Mouse (Mus musculus): ENCODE results near the gene Tmem91.
"Not testable (repeated sequence)": the region's sequence is repeated elsewhere in the genome, so short reads cannot be mapped to it uniquely, and the experiment has no call there.

Gene Tmem91

GRCm38 (mm10) chr7:25674719-25675300 lies at the start of gene Tmem91:
TSS of gene Tmem91 (minus strand) at chr7:25675166.
- in situ Hi-C loops (cut with MboI), result no loop called here

GRCm38 (mm10) chr7:25721776-25722175 lies 46.8 kb upstream of the Tmem91 start:
- in situ Hi-C loops (cut with MboI), result not testable (repeated sequence)

GRCm38 (mm10) chr7:25720760-25721159 lies 45.8 kb upstream of the Tmem91 start:
- in situ Hi-C loops (cut with MboI), result no loop called here

- in situ Hi-C loops (cut with MboI), result no loop called here
These were observed 45.0 kb upstream of the Tmem91 start for GRCm38 (mm10) chr7:25719761-25720610.

- in situ Hi-C loops (cut with MboI), result no loop called here
These were observed 43.9 kb upstream of the Tmem91 start, which contains the start of gene Ccdc97 for GRCm38 (mm10) chr7:25718788-25719417. TSS of gene Ccdc97 (minus strand) at chr7:25719088.

GRCm38 (mm10) chr7:25717478-25717877 lies 42.5 kb upstream of the Tmem91 start:
- in situ Hi-C loops (cut with MboI), result no loop called here

GRCm38 (mm10) chr7:25715731-25716271 lies 40.8 kb upstream of the Tmem91 start:
- in situ Hi-C loops (cut with MboI), result no loop called here

GRCm38 (mm10) chr7:25714581-25714980 lies 39.6 kb upstream of the Tmem91 start:
- in situ Hi-C loops (cut with MboI), result no loop called here

- in situ Hi-C loops (cut with MboI), result no loop called here
These were observed 37.8 kb upstream of the Tmem91 start for GRCm38 (mm10) chr7:25712801-25713200.

GRCm38 (mm10) chr7:25711731-25712197 lies 36.8 kb upstream of the Tmem91 start:
- in situ Hi-C loops (cut with MboI), result no loop called here

GRCm38 (mm10) chr7:25711165-25711564 lies 36.2 kb upstream of the Tmem91 start:
- in situ Hi-C loops (cut with MboI), result no loop called here

- in situ Hi-C loops (cut with MboI), result no loop called here
These were observed 35.7 kb upstream of the Tmem91 start for GRCm38 (mm10) chr7:25710519-25711130.

GRCm38 (mm10) chr7:25709961-25710360 lies 35.0 kb upstream of the Tmem91 start:
- in situ Hi-C loops (cut with MboI), result no loop called here

- in situ Hi-C loops (cut with MboI), result no loop called here
These were observed 32.8 kb upstream of the Tmem91 start for GRCm38 (mm10) chr7:25707581-25708292.

GRCm38 (mm10) chr7:25706578-25707170 lies 31.7 kb upstream of the Tmem91 start:
- in situ Hi-C loops (cut with MboI), result no loop called here

- in situ Hi-C loops (cut with MboI), result no loop called here
These were observed 30.9 kb upstream of the Tmem91 start for GRCm38 (mm10) chr7:25705801-25706251.

- in situ Hi-C loops (cut with MboI), result no loop called here
These were observed 29.9 kb upstream of the Tmem91 start for GRCm38 (mm10) chr7:25704716-25705364.

GRCm38 (mm10) chr7:25703793-25704494 lies 29.0 kb upstream of the Tmem91 start:
- in situ Hi-C loops (cut with MboI), result no loop called here

- in situ Hi-C loops (cut with MboI), result no loop called here
These were observed 27.4 kb upstream of the Tmem91 start for GRCm38 (mm10) chr7:25702350-25702749.

GRCm38 (mm10) chr7:25700732-25701131 lies 25.8 kb upstream of the Tmem91 start:
- in situ Hi-C loops (cut with MboI), result no loop called here
